Mouse (Mus musculus) embryonic facial prominence, embryonic 13.5 days (tissue): Measurements from ENCODE around the gene Sh3rf1. TPM values are rescaled to one million over a fixed set of nuclear protein-coding genes. Genes with fewer than 3 reads are reported as not detected.

Experiments
- ATAC-seq: fragments of 200-750 bp; cut with Nextera tagmentation; 2 replicates; pipeline ENCODE4 v1.8.0; 2017; ENCODE audit warnings: low read depth; ENCODE audit not compliant: insufficient number of reproducible peaks, insufficient read depth, low FRiP score, low TSS enrichment
- H3K27ac ChIP-seq: fragments of 300-500 bp; sonication (generic); 2 replicates; pipeline ENCODE4 v1.5.1; 2015; ENCODE audit warnings: moderate library complexity, mild to moderate bottlenecking, inconsistent platforms
- H3K27me3 ChIP-seq: fragments of 300-500 bp; sonication (generic); 2 replicates; pipeline ENCODE4 v1.6.1; 2015; ENCODE audit warnings: mild to moderate bottlenecking, inconsistent platforms
- H3K36me3 ChIP-seq: fragments of 300-500 bp; sonication (generic); 2 replicates; pipeline ENCODE4 v1.6.1; 2015; ENCODE audit warnings: mild to moderate bottlenecking, inconsistent platforms
- H3K4me1 ChIP-seq: fragments of 300-500 bp; sonication (generic); 2 replicates; pipeline ENCODE4 v1.6.1; 2015; ENCODE audit warnings: inconsistent platforms
- H3K4me2 ChIP-seq: fragments of 300-500 bp; sonication (generic); 2 replicates; pipeline ENCODE4 v1.6.1; 2015; ENCODE audit warnings: moderate library complexity, mild to moderate bottlenecking, inconsistent platforms
- H3K4me3 ChIP-seq: fragments of 300-500 bp; sonication (generic); 2 replicates; pipeline ENCODE4 v1.5.1; 2015; ENCODE audit warnings: mild to moderate bottlenecking, inconsistent platforms
- H3K9ac ChIP-seq: fragments of 300-500 bp; sonication (generic); 2 replicates; pipeline ENCODE4 v1.6.1; 2015; ENCODE audit warnings: mild to moderate bottlenecking, inconsistent platforms
- H3K9me3 ChIP-seq: fragments of 300-500 bp; sonication (generic); 2 replicates; pipeline ENCODE4 v1.6.1; 2016; ENCODE audit warnings: inconsistent platforms
- WGBS: fragments of 180-500 bp; shearing (Covaris S2); methylation state at CpG from one replicate; pipeline ENCODE4 v1.1.7; 2015; ENCODE audit warnings: mixed read lengths; 5-methylcytosine and 5-hydroxymethylcytosine counted together
- polyA plus RNA-seq: library from polyadenylated mRNA; unstranded; fragments of >200 nt; fragmentation: Nextera tagmentation; extraction: Ambion mirVana; gene quantifications from 2 replicates; pipeline ENCODE4 v1.2.1, GENCODE M21; 2015

The Sh3rf1 gene
- polyA plus RNA-seq, 1 experiment from 2014 or later, result 14.9 TPM

DNA sequence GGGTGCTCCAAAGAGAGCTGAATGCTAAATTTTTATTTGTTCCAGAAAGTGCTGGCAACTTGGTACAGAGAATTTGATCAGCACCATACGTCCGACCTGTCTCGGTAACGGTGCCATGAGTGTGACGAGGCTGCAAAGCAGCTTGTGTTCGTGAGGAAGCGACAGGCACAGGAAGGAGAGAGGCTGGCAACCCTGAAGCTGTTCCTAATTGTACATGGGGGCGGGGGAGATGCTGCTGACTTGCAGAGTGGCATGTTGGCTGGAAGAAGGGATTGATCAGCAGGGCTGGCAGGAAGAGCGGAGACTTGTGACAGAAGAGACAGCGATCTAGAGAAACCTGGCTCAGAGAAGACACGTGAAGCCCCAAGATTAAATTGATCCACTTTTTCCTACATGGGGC, 197.9 kb downstream of the Sh3rf1 start:
- peak overlapping the region; percentile 48 for H3K4me2 ChIP-seq
- peaks cover 32% of the 10 kb centered on the region for H3K4me1 ChIP-seq
- ATAC-seq, result no peak
- no peaks in the 10 kb centered on the region for H3K36me3 ChIP-seq
- peak overlapping the region; percentile 62 for H3K27ac ChIP-seq
- peak overlapping the region; percentile 17; the same call in 1 of the 2 replicates for H3K9ac ChIP-seq
- no peaks in the 10 kb centered on the region for H3K9me3 ChIP-seq
- H3K4me3 ChIP-seq, result 0 out of 2 replicates have a peak overlapping the region, but pooled peaks have one; percentile 7
- 27% methylated on average over 11 of the region's 11 CpGs for WGBS
- H3K27me3 ChIP-seq, result no peaks in the 10 kb centered on the region

DNA sequence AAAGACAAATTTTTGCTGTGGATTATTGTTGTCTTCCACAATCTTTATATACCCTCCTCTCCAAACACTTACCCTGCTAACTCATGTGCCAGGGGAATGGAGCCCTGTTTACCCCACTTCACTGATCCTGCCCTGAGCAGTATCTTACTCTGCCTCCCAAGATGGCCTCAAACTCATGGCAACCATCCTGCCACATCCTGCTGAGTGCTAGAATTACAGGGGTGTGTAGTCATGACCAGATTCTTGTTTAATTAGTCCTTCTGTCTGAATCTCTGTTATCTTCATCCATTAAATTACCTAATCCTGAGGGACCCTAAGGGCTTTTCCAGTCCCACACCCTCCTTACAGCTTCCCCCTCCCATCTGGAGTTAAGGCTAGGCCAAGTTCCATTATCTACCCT, 201.5 kb downstream of the Sh3rf1 start:
- no peak overlapping the region for H3K9ac ChIP-seq
- no peaks in the 10 kb centered on the region for H3K36me3 ChIP-seq
- H3K4me1 ChIP-seq, result peaks cover 38% of the 10 kb centered on the region
- no peak overlapping the region for H3K4me2 ChIP-seq
- no peak overlapping the region for H3K27ac ChIP-seq
- no peaks in the 10 kb centered on the region for H3K9me3 ChIP-seq
- ATAC-seq, result no peak
- H3K27me3 ChIP-seq, result no peaks in the 10 kb centered on the region
- no peak overlapping the region for H3K4me3 ChIP-seq

DNA sequence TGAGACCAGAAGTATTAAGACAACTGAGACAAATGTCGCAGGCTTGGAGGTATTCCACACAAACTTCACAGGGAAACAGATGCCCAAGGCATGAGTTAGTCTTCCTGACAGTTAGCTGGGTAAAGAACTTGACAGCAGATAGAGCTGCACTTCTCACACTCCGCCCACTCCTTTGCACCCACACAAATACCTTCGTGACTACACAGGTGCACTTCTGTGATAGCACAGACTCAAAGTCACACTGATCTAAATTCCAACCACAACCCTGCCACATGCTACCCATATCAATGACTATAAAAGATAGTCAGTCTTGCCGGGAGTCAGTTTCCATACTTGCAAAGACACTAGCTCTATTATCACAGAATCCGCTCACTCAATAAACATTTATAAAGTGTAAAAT, 202.4 kb downstream of the Sh3rf1 start:
- Histone ChIP-seq H3K4me3 (no peak overlapping the region), H3K27me3 (no peaks in the 10 kb centered on the region), H3K36me3 (no peaks in the 10 kb centered on the region), H3K27ac (no peak overlapping the region), H3K9me3 (no peaks in the 10 kb centered on the region), H3K9ac (no peak overlapping the region), H3K4me1 (peaks cover 29% of the 10 kb centered on the region), H3K4me2 (no peak overlapping the region)
- WGBS, result 91% methylated on average over 5 of the region's 5 CpGs
- ATAC-seq, result no peak

DNA sequence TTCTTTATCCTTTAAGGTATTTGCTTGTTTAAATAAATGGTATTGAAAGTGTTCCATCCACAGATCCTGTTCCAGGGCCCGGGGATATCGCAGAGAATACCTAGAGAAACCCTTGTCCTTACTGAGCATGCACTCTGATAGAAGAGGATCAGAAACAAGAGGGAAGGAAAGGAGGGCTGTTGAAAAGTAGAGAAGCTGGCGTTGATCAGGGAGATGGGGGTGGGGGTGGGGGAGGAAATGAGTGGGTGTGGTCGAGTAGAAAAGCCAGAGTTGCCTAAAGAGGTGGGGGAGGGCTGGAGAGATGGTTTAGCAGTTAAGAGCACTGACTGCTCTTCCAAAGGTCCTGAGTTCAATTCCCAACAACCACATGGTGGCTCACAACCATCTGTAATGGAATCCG, 203.0 kb downstream of the Sh3rf1 start:
- no peaks in the 10 kb centered on the region for H3K9me3 ChIP-seq
- H3K4me3 ChIP-seq, result no peak overlapping the region
- WGBS, result 62% methylated on average over 5 of the region's 5 CpGs
- peaks cover 23% of the 10 kb centered on the region for H3K4me1 ChIP-seq
- H3K9ac ChIP-seq, result no peak overlapping the region
- no peak overlapping the region for H3K27ac ChIP-seq
- H3K4me2 ChIP-seq, result no peak overlapping the region
- H3K27me3 ChIP-seq, result no peaks in the 10 kb centered on the region
- no peak for ATAC-seq
- H3K36me3 ChIP-seq, result no peaks in the 10 kb centered on the region

DNA sequence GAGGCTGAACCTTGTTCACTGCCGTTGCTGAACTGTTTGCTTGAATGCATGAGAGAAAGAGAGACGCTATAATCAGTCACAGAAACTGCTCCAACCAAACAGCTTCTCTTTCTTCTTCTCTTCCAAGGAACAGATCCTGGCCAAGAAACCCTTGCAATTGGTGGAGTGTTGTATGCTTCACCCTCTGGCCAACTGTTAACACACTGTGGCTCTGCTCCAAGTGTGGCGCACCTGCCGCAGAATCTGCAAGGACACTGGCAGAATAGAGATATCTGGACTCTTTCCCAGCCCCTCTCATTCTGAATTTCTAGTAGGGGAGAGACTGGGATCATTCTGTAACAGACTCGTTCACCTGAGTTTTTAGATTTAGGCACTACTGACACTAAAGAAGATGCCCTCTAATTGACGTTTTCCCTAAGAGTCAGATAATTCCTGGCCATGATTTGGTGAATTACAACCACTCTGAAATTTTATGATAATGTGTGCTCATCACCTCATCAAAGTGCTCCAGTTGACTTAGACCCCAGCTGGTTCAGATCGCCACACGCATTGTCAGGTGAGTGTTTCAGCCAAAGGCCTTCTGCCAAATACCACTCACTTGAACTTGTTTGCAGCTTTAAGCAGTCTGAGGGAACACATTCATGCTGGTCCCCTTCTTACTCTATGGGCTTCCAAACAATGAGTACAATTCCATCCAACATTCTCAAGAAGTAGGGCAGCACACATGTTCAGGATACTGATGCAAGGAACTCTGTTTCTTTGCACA, 204.4 kb downstream of the Sh3rf1 start:
- no peak for ATAC-seq
- Histone ChIP-seq H3K36me3 (no peaks in the 10 kb centered on the region), H3K27me3 (no peaks in the 10 kb centered on the region), H3K4me1 (peaks cover 12% of the 10 kb centered on the region), H3K9ac (no peak overlapping the region), H3K27ac (no peak overlapping the region), H3K9me3 (no peaks in the 10 kb centered on the region), H3K4me2 (no peak overlapping the region), H3K4me3 (no peak overlapping the region)
- 72% methylated on average over 8 of the region's 8 CpGs for WGBS

DNA sequence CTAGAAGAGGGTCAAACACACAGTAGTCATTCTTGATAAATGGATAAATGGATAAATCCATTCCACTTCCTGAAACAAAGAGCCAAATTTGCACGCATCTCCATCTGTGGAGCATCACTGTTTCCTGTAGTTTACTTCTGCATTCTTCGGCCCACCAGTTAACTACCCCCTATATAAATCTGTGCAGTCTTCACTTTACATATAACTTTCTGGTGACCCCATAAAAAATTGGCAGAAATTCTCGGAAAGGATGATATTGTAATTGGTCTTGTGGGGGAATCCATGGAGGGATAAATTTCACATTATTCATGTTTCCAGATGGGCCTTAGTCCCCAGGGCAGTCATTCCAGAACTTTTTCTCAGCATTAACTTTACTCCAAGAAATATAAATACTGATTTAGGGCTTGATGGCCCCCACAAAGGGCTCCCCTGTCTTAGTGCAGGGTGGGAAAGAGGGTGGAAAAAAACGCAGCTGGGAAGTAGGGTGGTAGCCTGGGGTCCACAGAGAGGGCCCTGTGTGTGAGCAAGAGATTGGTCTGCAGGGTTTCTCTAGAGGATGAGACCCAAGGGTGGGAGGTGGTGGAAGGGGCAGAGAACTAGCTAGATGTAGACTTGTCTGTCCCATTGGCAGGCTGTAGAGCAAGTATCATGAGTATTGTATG, 205.3 kb downstream of the Sh3rf1 start:
- Histone ChIP-seq H3K27me3 (no peaks in the 10 kb centered on the region), H3K4me2 (no peak overlapping the region), H3K9ac (no peak overlapping the region), H3K9me3 (no peaks in the 10 kb centered on the region), H3K4me3 (no peak overlapping the region), H3K4me1 (peaks cover 12% of the 10 kb centered on the region), H3K36me3 (no peaks in the 10 kb centered on the region), H3K27ac (no peak overlapping the region)
- no peak for ATAC-seq
- WGBS, result 52% methylated on average over 4 of the region's 4 CpGs

DNA sequence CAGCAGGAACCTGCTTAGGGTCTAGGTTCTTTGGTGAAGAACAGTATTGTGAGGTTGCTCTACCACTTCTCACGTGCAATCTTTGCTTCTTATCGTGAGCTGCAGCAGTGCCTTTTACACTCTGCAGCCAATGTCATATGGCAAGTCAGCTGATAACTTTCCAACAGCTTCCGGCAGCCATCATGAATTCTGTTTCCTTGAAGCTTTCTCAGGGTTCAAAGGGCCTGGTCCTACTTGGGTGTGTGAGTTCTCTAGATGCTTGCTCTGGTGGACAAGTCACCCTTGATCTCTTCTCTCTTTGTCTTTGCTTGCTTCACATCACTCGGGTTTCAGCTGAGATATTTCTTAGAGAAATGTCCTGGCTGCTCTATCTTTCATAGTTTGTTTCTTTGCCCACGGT, 211.8 kb downstream of the Sh3rf1 start:
- no peak overlapping the region for H3K9ac ChIP-seq
- H3K36me3 ChIP-seq, result no peaks in the 10 kb centered on the region
- no peak overlapping the region for H3K4me2 ChIP-seq
- ATAC-seq, result no peak
- no peak overlapping the region for H3K27ac ChIP-seq
- H3K27me3 ChIP-seq, result no peaks in the 10 kb centered on the region
- H3K9me3 ChIP-seq, result no peaks in the 10 kb centered on the region
- WGBS, result 89% methylated on average over 5 of the region's 5 CpGs
- no peaks in the 10 kb centered on the region for H3K4me1 ChIP-seq
- no peak overlapping the region for H3K4me3 ChIP-seq

DNA sequence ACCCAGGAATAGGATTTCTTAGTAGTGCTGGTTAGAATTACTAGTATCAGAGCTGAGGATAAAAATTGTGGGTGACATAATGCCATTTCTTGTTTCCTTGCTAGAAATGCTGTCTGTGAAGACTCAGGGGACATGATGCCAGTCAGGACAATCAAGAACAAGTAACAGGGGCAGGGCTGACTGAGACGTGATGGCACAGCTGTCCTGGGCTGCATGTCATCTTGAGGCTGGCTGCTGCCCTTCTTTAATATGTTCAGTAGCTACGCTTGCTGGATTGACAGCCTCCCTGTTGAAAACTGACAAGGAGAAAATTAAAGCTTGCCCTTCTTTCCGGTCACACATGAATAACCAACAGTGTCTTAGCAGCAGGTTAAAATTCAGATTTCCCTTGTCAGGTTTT, 212.5 kb downstream of the Sh3rf1 start:
- WGBS, result 62% methylated on average over 3 of the region's 3 CpGs
- H3K36me3 ChIP-seq, result no peaks in the 10 kb centered on the region
- ATAC-seq, result no peak
- H3K4me2 ChIP-seq, result no peak overlapping the region
- no peaks in the 10 kb centered on the region for H3K27me3 ChIP-seq
- no peaks in the 10 kb centered on the region for H3K4me1 ChIP-seq
- H3K27ac ChIP-seq, result no peak overlapping the region
- H3K9me3 ChIP-seq, result 0 out of 2 replicates have a peak, but pooled peaks cover 2% of the 10 kb centered on the region
- no peak overlapping the region for H3K9ac ChIP-seq
- no peak overlapping the region for H3K4me3 ChIP-seq

DNA sequence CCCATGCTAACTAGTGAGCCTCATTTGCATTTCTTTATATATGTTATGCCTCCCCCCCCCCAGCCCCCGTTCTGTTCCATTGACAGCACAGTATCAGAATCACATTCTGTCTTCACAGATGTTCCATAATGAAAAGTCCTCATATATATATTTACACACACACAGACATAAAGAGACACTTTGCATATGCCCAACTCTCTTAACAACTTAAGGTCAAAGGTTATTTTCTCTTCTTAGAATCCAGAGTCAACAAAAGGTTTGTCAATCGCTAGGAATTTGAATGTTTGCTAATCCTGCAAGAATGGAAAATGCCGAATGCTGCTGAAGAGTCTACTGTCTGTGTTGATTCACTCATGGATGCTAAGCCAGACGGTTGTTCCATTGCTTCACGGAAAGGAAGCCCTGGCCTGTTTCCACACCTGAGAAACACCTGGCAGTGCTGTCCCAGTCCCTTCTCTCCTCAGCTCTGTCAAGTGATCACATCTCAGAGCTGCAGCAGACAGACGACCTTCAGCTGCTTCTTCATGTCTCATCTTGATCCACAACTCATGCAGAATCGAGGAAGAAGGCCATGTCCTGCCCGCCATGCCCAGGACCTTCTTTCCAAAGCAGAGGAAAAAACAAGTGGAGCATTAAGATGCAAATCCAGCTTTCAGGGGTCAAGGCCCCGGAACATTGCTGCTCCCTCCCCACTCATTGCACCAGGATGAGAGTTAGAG, 213.1 kb downstream of the Sh3rf1 start:
- 52% methylated on average over 9 of the region's 9 CpGs for WGBS
- Histone ChIP-seq H3K4me3 (no peak overlapping the region), H3K27ac (no peak overlapping the region), H3K4me2 (no peak overlapping the region), H3K9ac (no peak overlapping the region), H3K9me3 (0 out of 2 replicates have a peak, but pooled peaks cover 4% of the 10 kb centered on the region), H3K27me3 (no peaks in the 10 kb centered on the region), H3K4me1 (no peaks in the 10 kb centered on the region), H3K36me3 (no peaks in the 10 kb centered on the region)
- ATAC-seq, result no peak

DNA sequence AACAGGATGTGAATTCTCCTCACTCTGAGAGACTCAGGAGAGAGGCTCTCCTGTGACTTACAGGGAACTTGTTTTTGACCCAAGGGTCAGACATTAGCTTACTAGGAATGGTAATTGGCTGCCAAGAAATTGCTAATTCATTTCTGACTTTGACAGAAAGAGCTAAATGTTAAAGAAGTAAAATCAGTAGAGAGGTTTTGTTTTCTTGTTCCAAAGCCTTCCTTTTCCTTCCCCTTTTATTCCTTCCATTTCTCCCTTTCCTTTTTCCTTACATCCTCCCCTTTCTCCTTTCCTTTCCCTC, 213.6 kb downstream of the Sh3rf1 start:
- no peak overlapping the region for H3K9ac ChIP-seq
- H3K36me3 ChIP-seq, result no peaks in the 10 kb centered on the region
- H3K4me1 ChIP-seq, result no peaks in the 10 kb centered on the region
- no peaks in the 10 kb centered on the region for H3K27me3 ChIP-seq
- no peak overlapping the region for H3K4me3 ChIP-seq
- no peak overlapping the region for H3K4me2 ChIP-seq
- H3K9me3 ChIP-seq, result 0 out of 2 replicates have a peak, but pooled peaks cover 4% of the 10 kb centered on the region
- no peak overlapping the region for H3K27ac ChIP-seq
- no peak for ATAC-seq

DNA sequence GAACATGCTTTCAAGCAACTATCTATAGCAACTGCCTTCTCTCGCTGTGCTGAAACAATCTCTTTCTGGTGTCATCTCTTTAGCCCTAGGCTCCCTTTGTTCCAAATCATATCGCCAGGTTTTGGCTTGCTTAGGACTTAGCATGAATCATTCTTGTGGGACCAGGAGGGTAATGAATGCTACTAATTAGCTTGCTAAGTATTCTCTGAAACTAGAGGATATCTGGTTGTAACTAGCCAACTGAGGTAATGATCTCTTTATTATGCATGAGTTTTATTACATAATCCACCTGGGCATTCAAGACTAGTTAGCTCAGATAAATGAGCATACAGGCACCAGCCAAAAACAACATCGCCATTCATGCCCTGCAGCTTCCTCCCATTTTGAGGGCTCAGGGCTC, 219.3 kb downstream of the Sh3rf1 start:
- 86% methylated on average over 3 of the region's 3 CpGs for WGBS

DNA sequence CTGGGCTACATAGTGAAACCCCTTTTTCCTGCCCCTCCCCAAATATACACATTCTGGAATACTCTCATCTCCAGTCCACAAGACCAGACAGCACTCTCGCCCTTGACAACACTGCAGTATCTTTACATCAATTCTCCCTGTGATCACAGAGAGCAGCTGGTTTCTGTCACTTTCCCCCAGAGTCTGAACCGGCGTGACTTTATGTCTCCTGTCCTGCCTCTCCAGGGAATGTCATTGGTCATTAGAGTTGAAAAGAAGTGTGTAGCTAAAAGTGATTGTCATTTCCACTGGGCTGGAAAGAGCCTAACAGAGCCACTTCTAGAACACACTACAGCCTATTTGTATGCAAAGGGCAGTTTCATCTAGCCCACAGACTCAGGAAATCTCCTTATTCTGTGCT, 220.7 kb downstream of the Sh3rf1 start:
- H3K4me3 ChIP-seq, result no peak overlapping the region
- WGBS, result 58% methylated on average over 3 of the region's 3 CpGs

More for the DNA sequence above, 219.3 kb downstream of the Sh3rf1 start:
- no peaks in the 10 kb centered on the region for H3K27me3 ChIP-seq
- no peak overlapping the region for H3K9ac ChIP-seq
- H3K36me3 ChIP-seq, result no peaks in the 10 kb centered on the region
- 0 out of 2 replicates have a peak, but pooled peaks cover 4% of the 10 kb centered on the region for H3K9me3 ChIP-seq
- H3K27ac ChIP-seq, result no peak overlapping the region
- no peak for ATAC-seq
- H3K4me2 ChIP-seq, result no peak overlapping the region
- no peaks in the 10 kb centered on the region for H3K4me1 ChIP-seq
- H3K4me3 ChIP-seq, result no peak overlapping the region

More for the DNA sequence above, 220.7 kb downstream of the Sh3rf1 start:
- H3K36me3 ChIP-seq, result no peaks in the 10 kb centered on the region
- H3K4me2 ChIP-seq, result no peak overlapping the region
- 0 out of 2 replicates have a peak, but pooled peaks cover 4% of the 10 kb centered on the region for H3K9me3 ChIP-seq
- no peak overlapping the region for H3K27ac ChIP-seq
- H3K27me3 ChIP-seq, result no peaks in the 10 kb centered on the region
- H3K4me1 ChIP-seq, result no peaks in the 10 kb centered on the region
- no peak for ATAC-seq
- H3K9ac ChIP-seq, result no peak overlapping the region
